Mouse (Mus musculus): ENCODE measurements at regions not wholly inside any gene's neighbourhood (a gene's known extent, or its start where the extent isn't known, plus 50 kb on each side); places are given as distances from the start of the nearest gene placed in this dataset.
A peak's percentile ranks its signal among the peaks of the same experiment; 100 is the strongest.

GRCm38 (mm10) chr8:40150911-40151797 is 523.7 kb upstream of the Adam24 start:
- TF ChIP-seq CTCF (IDR thresholded peaks at IDR 0.05; ENCODE audit: borderline replicate concordance, extremely low read depth, insufficient read depth, insufficient read length), result peak; percentile 77
- TF ChIP-seq POLR2A (IDR thresholded peaks at IDR 0.05; ENCODE audit: borderline replicate concordance, extremely low read depth, insufficient read depth, insufficient read length, poor library complexity, severe bottlenecking), result no peak

Data from brain, embryonic 14.5 days (tissue).